Mouse (Mus musculus): ENCODE measurements at regions not wholly inside any gene's neighbourhood (a gene's known extent, or its start where the extent isn't known, plus 50 kb on each side); places are given as distances from the start of the nearest gene placed in this dataset.

DNA sequence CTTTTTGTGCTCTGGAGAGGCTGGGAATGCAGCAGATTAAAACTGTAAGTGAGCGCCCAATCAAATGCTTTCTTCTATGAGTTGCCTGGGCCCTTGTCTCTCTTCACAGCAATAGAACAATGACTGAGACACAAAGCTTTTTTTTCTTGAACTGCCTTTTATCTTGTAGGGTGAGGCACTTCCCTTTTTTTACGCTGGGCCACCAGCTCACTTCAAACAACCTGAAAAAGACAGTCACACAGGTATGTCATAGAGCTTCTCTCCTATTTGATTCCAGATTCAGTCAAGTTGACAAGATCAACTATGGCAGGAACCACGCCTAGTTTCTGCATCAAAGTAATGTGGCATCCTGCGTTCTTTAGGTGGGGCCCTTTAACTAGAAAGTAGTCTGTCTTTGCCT, 246.2 kb upstream of the Lyplal1 start:
- no peak for TF ChIP-seq CTCF (IDR thresholded peaks at IDR 0.05; ENCODE audit: low read depth, low read length)
- no peak for TF ChIP-seq POLR2A (IDR thresholded peaks at IDR 0.05; ENCODE audit: borderline replicate concordance, low read depth, low read length)
